Mouse (Mus musculus): ENCODE data around the gene Zfp575. TPM values are rescaled to one million over a fixed set of nuclear protein-coding genes. Genes with fewer than 3 reads are reported as not detected.

Gene Zfp575
- polyA plus RNA-seq, 1 experiment from 2014 or later: 0.69 TPM

- H3K27me3 ChIP-seq (replicated peaks): peaks cover 47% of the 10 kb centered on the region
- peaks cover 10% of the 10 kb centered on the region; the same call in 1 of the 2 replicates for H3K9me3 ChIP-seq (replicated peaks)
- no peaks in the 10 kb centered on the region for H3K36me3 ChIP-seq
- H3K4me1 ChIP-seq (replicated peaks): no peaks in the 10 kb centered on the region
- 63% methylated on average over 8 of the region's 8 CpGs for WGBS
- H3K4me3 ChIP-seq: no peak overlapping the region
- no peak for ATAC-seq (ENCODE audit: insufficient number of reproducible peaks, low FRiP score)
- H3K27ac ChIP-seq (ENCODE audit: poor library complexity, severe bottlenecking): no peak overlapping the region
- no peak overlapping the region for H3K9ac ChIP-seq
- no peak overlapping the region for H3K4me2 ChIP-seq
Measured at GRCm38 (mm10) chr7:24617763-24618162, 30.3 kb upstream of the Zfp575 start.

- peaks cover 23% of the 10 kb centered on the region for H3K4me1 ChIP-seq (replicated peaks)
- no peak overlapping the region for H3K27ac ChIP-seq (ENCODE audit: poor library complexity, severe bottlenecking)
- peaks cover 2% of the 10 kb centered on the region; the same call in 1 of the 2 replicates for H3K9me3 ChIP-seq (replicated peaks)
- H3K36me3 ChIP-seq: no peaks in the 10 kb centered on the region
- no peak for ATAC-seq (ENCODE audit: insufficient number of reproducible peaks, low FRiP score)
- peaks cover 72% of the 10 kb centered on the region for H3K27me3 ChIP-seq (replicated peaks)
- WGBS: 61% methylated on average over 13 of the region's 13 CpGs
- no peak overlapping the region for H3K9ac ChIP-seq
- H3K4me2 ChIP-seq: no peak overlapping the region
- H3K4me3 ChIP-seq: no peak overlapping the region
Measured at GRCm38 (mm10) chr7:24614816-24615215, 27.4 kb upstream of the Zfp575 start.

- peaks cover 4% of the 10 kb centered on the region; the same call in 1 of the 2 replicates for H3K9me3 ChIP-seq (replicated peaks)
- H3K4me3 ChIP-seq: peak overlapping the region; percentile 21
- no peak overlapping the region for H3K27ac ChIP-seq (ENCODE audit: poor library complexity, severe bottlenecking)
- WGBS: 4% methylated on average over 27 of the region's 27 CpGs
- peak overlapping the region; percentile 46 for H3K4me2 ChIP-seq
- no peak for ATAC-seq (ENCODE audit: insufficient number of reproducible peaks, low FRiP score)
- H3K9ac ChIP-seq: no peak overlapping the region; the same call in 1 of the 2 replicates
- H3K4me1 ChIP-seq (replicated peaks): peaks cover 23% of the 10 kb centered on the region
- H3K36me3 ChIP-seq: no peaks in the 10 kb centered on the region
- peaks cover 68% of the 10 kb centered on the region for H3K27me3 ChIP-seq (replicated peaks)
Measured at GRCm38 (mm10) chr7:24612308-24612910, 25.0 kb upstream of the Zfp575 start.

GRCm38 (mm10) chr7:24611709-24612108, 24.3 kb upstream of the Zfp575 start:
- Histone ChIP-seq H3K27ac (ENCODE audit: poor library complexity, severe bottlenecking) (no peak overlapping the region), H3K9ac (no peak overlapping the region), H3K27me3 (replicated peaks) (peaks cover 68% of the 10 kb centered on the region), H3K9me3 (replicated peaks) (peaks cover 4% of the 10 kb centered on the region; the same call in 1 of the 2 replicates), H3K4me3 (peak overlapping the region; percentile 48), H3K4me2 (peak overlapping the region; percentile 72), H3K4me1 (replicated peaks) (peaks cover 23% of the 10 kb centered on the region), H3K36me3 (no peaks in the 10 kb centered on the region)
- WGBS: 13% methylated on average over 7 of the region's 7 CpGs
- no peak for ATAC-seq (ENCODE audit: insufficient number of reproducible peaks, low FRiP score)

- Histone ChIP-seq H3K27me3 (replicated peaks) (peaks cover 62% of the 10 kb centered on the region), H3K4me1 (replicated peaks) (peaks cover 23% of the 10 kb centered on the region), H3K9ac (0 out of 2 replicates have a peak overlapping the region, but pooled peaks have one; percentile 32), H3K36me3 (no peaks in the 10 kb centered on the region), H3K27ac (ENCODE audit: poor library complexity, severe bottlenecking) (no peak overlapping the region), H3K4me3 (peak overlapping the region; percentile 48), H3K4me2 (peak overlapping the region; percentile 72), H3K9me3 (replicated peaks) (peaks cover 4% of the 10 kb centered on the region; the same call in 1 of the 2 replicates)
- peak; percentile 84 for ATAC-seq (ENCODE audit: insufficient number of reproducible peaks, low FRiP score)
- WGBS: under 1% methylated on average over 36 of the region's 36 CpGs
Measured at GRCm38 (mm10) chr7:24610879-24611494, 23.5 kb upstream of the Zfp575 start.

GRCm38 (mm10) chr7:24610144-24610878, 22.9 kb upstream of the Zfp575 start, which contains the start of gene Phldb3:
Phldb3 (plus strand) TSS chr7:24610763.
- peak; percentile 24 for ATAC-seq (ENCODE audit: insufficient number of reproducible peaks, low FRiP score)

GRCm38 (mm10) chr7:24608561-24608960, 21.1 kb upstream of the Zfp575 start:
- Histone ChIP-seq H3K27ac (ENCODE audit: poor library complexity, severe bottlenecking) (no peak overlapping the region), H3K9me3 (replicated peaks) (peaks cover 4% of the 10 kb centered on the region; the same call in 1 of the 2 replicates), H3K4me1 (replicated peaks) (peaks cover 23% of the 10 kb centered on the region), H3K27me3 (replicated peaks) (peaks cover 51% of the 10 kb centered on the region), H3K36me3 (no peaks in the 10 kb centered on the region), H3K4me2 (no peak overlapping the region), H3K9ac (no peak overlapping the region), H3K4me3 (no peak overlapping the region)
- 69% methylated on average over 8 of the region's 8 CpGs for WGBS
- no peak for ATAC-seq (ENCODE audit: insufficient number of reproducible peaks, low FRiP score)

More at GRCm38 (mm10) chr7:24610144-24610878, 22.9 kb upstream of the Zfp575 start, which contains the start of gene Phldb3:
- Histone ChIP-seq H3K9me3 (replicated peaks) (peaks cover 4% of the 10 kb centered on the region; the same call in 1 of the 2 replicates), H3K4me3 (peak within 1 kb of the TSS; percentile 48), H3K9ac (0 out of 2 replicates have a peak within 1 kb of the TSS, but pooled peaks have one; percentile 32), H3K27me3 (replicated peaks) (peaks cover 62% of the 10 kb centered on the region), H3K36me3 (no peaks in the 10 kb centered on the region), H3K27ac (ENCODE audit: poor library complexity, severe bottlenecking) (no peak within 1 kb of the TSS), H3K4me1 (replicated peaks) (peaks cover 23% of the 10 kb centered on the region), H3K4me2 (peak within 1 kb of the TSS; percentile 72)
- 4% methylated on average over 23 of the region's 27 CpGs for WGBS

GRCm38 (mm10) chr7:24608017-24608416, 20.6 kb upstream of the Zfp575 start:
- H3K36me3 ChIP-seq: no peaks in the 10 kb centered on the region
- no peak overlapping the region for H3K4me2 ChIP-seq
- H3K9ac ChIP-seq: no peak overlapping the region
- no peak overlapping the region for H3K27ac ChIP-seq (ENCODE audit: poor library complexity, severe bottlenecking)
- 37% methylated on average over 6 of the region's 6 CpGs for WGBS
- H3K4me1 ChIP-seq (replicated peaks): peaks cover 23% of the 10 kb centered on the region
- peaks cover 46% of the 10 kb centered on the region for H3K27me3 ChIP-seq (replicated peaks)
- H3K9me3 ChIP-seq (replicated peaks): peaks cover 4% of the 10 kb centered on the region; the same call in 1 of the 2 replicates
- no peak overlapping the region for H3K4me3 ChIP-seq
- ATAC-seq (ENCODE audit: insufficient number of reproducible peaks, low FRiP score): peak; percentile 67

- no peaks in the 10 kb centered on the region for H3K36me3 ChIP-seq
- no peak overlapping the region for H3K4me3 ChIP-seq
- ATAC-seq (ENCODE audit: insufficient number of reproducible peaks, low FRiP score): no peak
- 75% methylated on average over 7 of the region's 7 CpGs for WGBS
- H3K9ac ChIP-seq: no peak overlapping the region
- no peak overlapping the region for H3K4me2 ChIP-seq
- H3K9me3 ChIP-seq (replicated peaks): peaks cover 4% of the 10 kb centered on the region; the same call in 1 of the 2 replicates
- H3K27ac ChIP-seq (ENCODE audit: poor library complexity, severe bottlenecking): no peak overlapping the region
- peaks cover 14% of the 10 kb centered on the region for H3K4me1 ChIP-seq (replicated peaks)
- peaks cover 28% of the 10 kb centered on the region for H3K27me3 ChIP-seq (replicated peaks)
Measured at GRCm38 (mm10) chr7:24606046-24606445, 18.6 kb upstream of the Zfp575 start.

- H3K27me3 ChIP-seq (replicated peaks): peaks cover 24% of the 10 kb centered on the region
- H3K4me3 ChIP-seq: no peak overlapping the region
- H3K4me1 ChIP-seq (replicated peaks): peaks cover 9% of the 10 kb centered on the region
- H3K9ac ChIP-seq: no peak overlapping the region
- no peak overlapping the region for H3K4me2 ChIP-seq
- no peaks in the 10 kb centered on the region for H3K36me3 ChIP-seq
- ATAC-seq (ENCODE audit: insufficient number of reproducible peaks, low FRiP score): no peak
- peaks cover 4% of the 10 kb centered on the region; the same call in 1 of the 2 replicates for H3K9me3 ChIP-seq (replicated peaks)
- WGBS: 83% methylated on average over 7 of the region's 7 CpGs
- H3K27ac ChIP-seq (ENCODE audit: poor library complexity, severe bottlenecking): no peak overlapping the region
Measured at GRCm38 (mm10) chr7:24605561-24605960, 18.1 kb upstream of the Zfp575 start.
